Mouse (Mus musculus): ENCODE results near the gene Mov10l1. TPM values are rescaled to one million over a fixed set of nuclear protein-coding genes. Genes with fewer than 3 reads are reported as not detected.
A peak's percentile ranks its signal among the peaks of the same experiment; 100 is the strongest.

Mov10l1 gene
- total and polyA plus RNA-seq, 2 experiments from 2014 or later = not detected

DNA sequence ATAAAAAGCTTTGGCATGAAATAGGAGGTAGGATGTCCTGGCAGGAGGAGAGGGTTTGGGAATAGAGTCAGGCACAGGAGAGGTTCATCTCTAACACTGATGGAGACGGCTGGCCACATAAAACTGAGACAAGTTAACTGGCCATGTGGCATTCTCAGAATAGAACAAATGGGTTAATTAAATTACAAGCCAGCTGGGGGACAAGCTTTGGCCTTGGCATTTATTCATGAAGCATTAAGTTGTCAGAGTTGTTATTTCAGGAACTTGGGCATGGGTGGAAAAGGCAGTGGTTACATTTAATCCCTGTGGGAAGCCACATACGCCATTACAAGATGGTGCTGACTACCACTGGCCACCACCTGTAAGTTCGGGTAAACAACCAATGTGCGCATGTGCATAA, 31.5 kb upstream of the Mov10l1 start:
- DNase-seq (ENCODE audit: low spot score) = no peak
- Histone ChIP-seq H3K4me1 (ENCODE audit: insufficient read depth, low read length) (peaks cover 5% of the 10 kb centered on the region; the same call in 1 of the 2 replicates), H3K9ac (replicated peaks; ENCODE audit: low read length) (no peak overlapping the region), H3K27ac (no peak overlapping the region), H3K27me3 (ENCODE audit: insufficient read depth, low read length) (no peaks in the 10 kb centered on the region), H3K36me3 (ENCODE audit: insufficient read depth, low read length) (no peaks in the 10 kb centered on the region), H3K9me3 (ENCODE audit: low read length) (no peaks in the 10 kb centered on the region), H3K4me2 (ENCODE audit: low read depth, low read length) (no peak overlapping the region), H3K4me3 (ENCODE audit: low read length) (no peak overlapping the region)
- no peak for ATAC-seq
- TF ChIP-seq CTCF (IDR thresholded peaks at IDR 0.05; ENCODE audit: low read depth) = no peak
- 73% methylated on average over 4 of the region's 4 CpGs for WGBS

DNA sequence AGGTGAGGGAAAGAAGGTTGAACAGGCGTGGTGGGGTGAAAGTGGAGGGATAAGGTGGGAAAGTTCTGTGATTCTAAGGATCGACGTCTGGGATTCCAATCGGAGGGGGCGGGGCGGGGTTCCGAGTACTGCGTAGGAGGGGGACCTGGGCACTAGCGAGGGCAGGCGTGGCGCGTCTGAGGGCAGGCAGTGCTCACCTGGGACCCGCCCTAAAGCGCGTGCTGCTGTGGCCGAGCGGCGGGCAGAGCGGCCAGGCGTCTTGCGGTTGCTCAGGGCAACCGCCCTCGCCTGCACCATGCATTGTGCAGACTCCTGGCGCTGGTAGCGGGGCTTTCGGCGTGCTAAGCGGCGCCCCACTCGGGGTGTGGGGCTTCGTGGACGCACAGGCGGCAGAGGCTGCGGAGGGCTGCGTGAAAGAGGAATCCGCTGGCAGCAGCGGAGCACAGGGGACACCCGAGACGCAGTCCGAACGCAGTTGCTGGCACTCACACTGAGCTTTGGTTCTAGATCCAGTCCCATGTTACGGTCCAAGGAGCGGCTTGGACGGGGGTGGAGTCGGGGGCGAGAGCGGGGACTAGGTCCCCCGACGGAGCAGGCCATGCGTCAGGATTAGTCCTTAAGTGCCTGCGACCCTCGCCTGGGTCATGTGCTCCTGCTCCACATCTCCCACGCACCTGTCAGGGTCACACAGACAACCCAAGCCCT, 28.2 kb upstream of the Mov10l1 start, which contains the start of gene Ttll8:
Ttll8 (minus strand) TSS at position 51 of the 705 bp plus-strand sequence.
- Histone ChIP-seq H3K27ac (no peak within 1 kb of the TSS), H3K36me3 (ENCODE audit: insufficient read depth, low read length) (no peaks in the 10 kb centered on the region), H3K9me3 (ENCODE audit: low read length) (no peaks in the 10 kb centered on the region), H3K4me2 (ENCODE audit: low read depth, low read length) (peak within 1 kb of the TSS; percentile 79), H3K27me3 (ENCODE audit: insufficient read depth, low read length) (no peaks in the 10 kb centered on the region), H3K4me3 (ENCODE audit: low read length) (peak within 1 kb of the TSS; percentile 42), H3K9ac (replicated peaks; ENCODE audit: low read length) (peak within 1 kb of the TSS; percentile 52), H3K4me1 (ENCODE audit: insufficient read depth, low read length) (peaks cover 5% of the 10 kb centered on the region; the same call in 1 of the 2 replicates)
- DNase-seq (ENCODE audit: low spot score) (peak; percentile 59), ATAC-seq (peak; percentile 82)
- whole genome bisulfite sequencing = 4% methylated on average over 50 of the region's 53 CpGs
- no peak for TF ChIP-seq CTCF (IDR thresholded peaks at IDR 0.05; ENCODE audit: low read depth)

DNA sequence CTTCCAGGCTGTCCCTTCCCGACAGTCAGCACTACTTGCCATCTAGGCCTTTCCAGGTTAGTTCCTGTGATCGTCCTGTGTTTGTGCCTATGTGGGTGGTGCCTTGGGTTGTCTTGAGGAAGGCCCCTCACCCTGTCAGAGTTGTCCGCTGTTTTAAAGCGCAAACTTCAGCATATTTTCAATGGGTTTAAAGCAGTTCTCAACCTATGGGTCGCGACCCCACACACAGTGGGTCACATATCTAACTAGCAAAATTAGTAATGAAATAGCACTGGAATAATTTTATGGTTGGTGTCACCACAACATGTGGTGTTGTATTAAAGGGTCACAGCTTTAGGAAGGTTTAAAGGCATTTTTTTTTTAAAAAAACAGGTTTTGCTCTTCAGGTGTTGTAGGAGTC, 27.4 kb upstream of the Mov10l1 start:
- Histone ChIP-seq H3K27me3 (ENCODE audit: insufficient read depth, low read length) (no peaks in the 10 kb centered on the region), H3K9ac (replicated peaks; ENCODE audit: low read length) (no peak overlapping the region), H3K4me2 (ENCODE audit: low read depth, low read length) (no peak overlapping the region), H3K4me1 (ENCODE audit: insufficient read depth, low read length) (peaks cover 5% of the 10 kb centered on the region; the same call in 1 of the 2 replicates), H3K4me3 (ENCODE audit: low read length) (no peak overlapping the region), H3K36me3 (ENCODE audit: insufficient read depth, low read length) (no peaks in the 10 kb centered on the region), H3K9me3 (ENCODE audit: low read length) (no peaks in the 10 kb centered on the region), H3K27ac (no peak overlapping the region)
- TF ChIP-seq CTCF (IDR thresholded peaks at IDR 0.05; ENCODE audit: low read depth) = no peak
- DNase-seq (ENCODE audit: low spot score) (no peak), ATAC-seq (no peak)
- WGBS = 79% methylated on average over 6 of the region's 6 CpGs

DNA sequence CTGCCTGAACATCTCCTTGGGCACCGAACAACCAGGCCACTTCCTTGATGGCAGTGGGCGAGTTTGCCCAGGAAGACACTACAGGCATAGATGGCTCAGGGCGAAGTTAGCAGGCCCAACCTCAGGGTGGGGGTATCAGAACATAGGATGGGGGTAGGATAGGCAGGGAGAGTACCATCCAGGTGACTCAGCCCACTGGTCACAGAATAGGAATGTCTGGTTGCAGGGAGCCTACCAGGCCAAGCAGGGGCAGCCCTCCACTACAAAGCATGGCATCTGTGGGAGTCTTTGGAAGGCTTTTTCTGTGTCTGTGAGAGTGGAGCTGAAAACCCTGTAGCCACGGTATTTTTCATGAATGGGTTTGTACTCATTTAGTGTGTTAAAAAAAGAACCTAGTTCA, 25.2 kb upstream of the Mov10l1 start:
- no peak overlapping the region for H3K4me2 ChIP-seq (ENCODE audit: low read depth, low read length)
- no peak overlapping the region for H3K4me3 ChIP-seq (ENCODE audit: low read length)
- no peak overlapping the region for H3K9ac ChIP-seq (replicated peaks; ENCODE audit: low read length)
- H3K27me3 ChIP-seq (ENCODE audit: insufficient read depth, low read length) = no peaks in the 10 kb centered on the region
- no peak overlapping the region for H3K27ac ChIP-seq
- DNase-seq (ENCODE audit: low spot score) (no peak), ATAC-seq (no peak)
- H3K36me3 ChIP-seq (ENCODE audit: insufficient read depth, low read length) = no peaks in the 10 kb centered on the region
- H3K9me3 ChIP-seq (ENCODE audit: low read length) = no peaks in the 10 kb centered on the region
- WGBS = 81% methylated on average over 4 of the region's 4 CpGs
- peaks cover 5% of the 10 kb centered on the region; the same call in 1 of the 2 replicates for H3K4me1 ChIP-seq (ENCODE audit: insufficient read depth, low read length)
- no peak for TF ChIP-seq CTCF (IDR thresholded peaks at IDR 0.05; ENCODE audit: low read depth)

- ATAC-seq (no peak), DNase-seq (ENCODE audit: low spot score) (no peak)
- no peak overlapping the region for H3K4me2 ChIP-seq (ENCODE audit: low read depth, low read length)
- H3K27me3 ChIP-seq (ENCODE audit: insufficient read depth, low read length) = no peaks in the 10 kb centered on the region
- no peaks in the 10 kb centered on the region for H3K9me3 ChIP-seq (ENCODE audit: low read length)
- no peak for TF ChIP-seq CTCF (IDR thresholded peaks at IDR 0.05; ENCODE audit: low read depth)
- no peak overlapping the region for H3K27ac ChIP-seq
- no peak overlapping the region for H3K9ac ChIP-seq (replicated peaks; ENCODE audit: low read length)
- H3K36me3 ChIP-seq (ENCODE audit: insufficient read depth, low read length) = no peaks in the 10 kb centered on the region
- no peaks in the 10 kb centered on the region for H3K4me1 ChIP-seq (ENCODE audit: insufficient read depth, low read length)
- no peak overlapping the region for H3K4me3 ChIP-seq (ENCODE audit: low read length)
- 95% methylated on average over 2 of the region's 2 CpGs for WGBS
Measured at GRCm38 (mm10) chr15:88964070-88964578, 18.6 kb upstream of the Mov10l1 start.

DNA sequence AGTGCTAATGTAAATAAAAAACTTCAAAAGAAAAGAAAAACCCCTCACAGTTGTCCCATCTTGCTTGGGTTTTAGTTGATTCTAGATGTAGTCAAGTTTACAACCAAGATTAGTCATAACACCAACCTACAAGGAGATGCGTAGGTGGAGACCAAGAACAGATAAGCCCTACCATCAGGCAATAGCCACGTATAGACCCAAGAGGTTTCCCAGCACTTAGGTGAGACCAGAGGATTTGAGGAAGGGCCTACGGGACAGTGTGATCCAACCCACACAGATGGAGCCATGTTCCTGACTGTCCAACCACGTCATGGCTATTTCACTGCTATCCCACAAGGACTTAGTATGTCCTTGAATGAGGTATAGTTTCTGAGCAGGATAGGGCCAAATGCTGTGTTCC, 10.4 kb upstream of the Mov10l1 start:
- ATAC-seq (no peak), DNase-seq (ENCODE audit: low spot score) (no peak)
- TF ChIP-seq CTCF (IDR thresholded peaks at IDR 0.05; ENCODE audit: low read depth) = no peak
- no peak overlapping the region for H3K27ac ChIP-seq
- no peak overlapping the region for H3K9ac ChIP-seq (replicated peaks; ENCODE audit: low read length)
- H3K4me3 ChIP-seq (ENCODE audit: low read length) = no peak overlapping the region
- no peak overlapping the region for H3K4me2 ChIP-seq (ENCODE audit: low read depth, low read length)
- no peaks in the 10 kb centered on the region for H3K27me3 ChIP-seq (ENCODE audit: insufficient read depth, low read length)
- H3K9me3 ChIP-seq (ENCODE audit: low read length) = no peaks in the 10 kb centered on the region
- 94% methylated on average over 4 of the region's 4 CpGs for WGBS
- no peaks in the 10 kb centered on the region for H3K36me3 ChIP-seq (ENCODE audit: insufficient read depth, low read length)
- no peaks in the 10 kb centered on the region for H3K4me1 ChIP-seq (ENCODE audit: insufficient read depth, low read length)
